Mouse (Mus musculus) liver, adult 2 months (tissue): Measurements from ENCODE around the gene Chchd1. TPM values are rescaled to one million over a fixed set of nuclear protein-coding genes. Genes with fewer than 3 reads are reported as not detected.

Experiments used
- DNase-seq: peaks from one replicate; pipeline ENCODE4 v3.0.0-alpha.2; 2011; ENCODE audit warnings: low read depth, low spot score; ENCODE audit errors: extremely low read depth
- H3K27ac ChIP-seq: fragments of 200-500 bp; replicated peaks from 2 replicates; pipeline ENCODE4 v1.5.1; 2012; ENCODE audit warnings: low read depth, mild to moderate bottlenecking, control low read depth, inconsistent platforms, low read length; ENCODE audit not compliant: insufficient read depth
- H3K27me3 ChIP-seq: fragments of 200-500 bp; 2 replicates; pipeline ENCODE4 v1.6.1; 2012; ENCODE audit warnings: mild to moderate bottlenecking, moderate library complexity, low read length, inconsistent platforms; ENCODE audit not compliant: control insufficient read depth, insufficient read depth
- H3K36me3 ChIP-seq: fragments of 200-500 bp; 2 replicates; pipeline ENCODE4 v1.6.1; 2012; ENCODE audit warnings: low read length, inconsistent platforms; ENCODE audit not compliant: control insufficient read depth, insufficient read depth
- H3K4me1 ChIP-seq: fragments of 200-500 bp; 2 replicates; pipeline ENCODE4 v1.6.1; 2011; ENCODE audit warnings: low read length; ENCODE audit not compliant: control insufficient read depth, insufficient read depth
- H3K4me3 ChIP-seq: fragments of 200-500 bp; 2 replicates; pipeline ENCODE4 v1.5.1; 2011; ENCODE audit warnings: low read depth, mild to moderate bottlenecking, control low read depth, low read length, moderate library complexity; ENCODE audit not compliant: insufficient read depth
- H3K79me2 ChIP-seq: fragments of 200-500 bp; 2 replicates; pipeline ENCODE4 v1.6.1; 2012; ENCODE audit warnings: inconsistent platforms, mild to moderate bottlenecking, low read length, moderate library complexity; ENCODE audit not compliant: control insufficient read depth, insufficient read depth
- H3K9ac ChIP-seq: fragments of 200-500 bp; 2 replicates; pipeline ENCODE4 v1.6.1; 2012; ENCODE audit warnings: low read depth, mild to moderate bottlenecking, control low read depth, inconsistent platforms, low read length
- CTCF ChIP-seq: fragments of 200-500 bp; IDR thresholded peaks from 2 replicates; pipeline ENCODE4 v1.5.1; 2011; ENCODE audit warnings: low read depth, low read length, control low read depth
- POLR2A ChIP-seq: fragments of 200-500 bp; IDR thresholded peaks from 2 replicates; pipeline ENCODE4 v1.6.1; 2011; ENCODE audit warnings: low read length, control low read depth; ENCODE audit not compliant: insufficient read depth; ENCODE audit errors: extremely low read depth
- WGBS: fragments of 180-500 bp; shearing (Covaris S2); methylation state at CpG from one replicate; pipeline ENCODE4 v1.1.7; 2018; 5-methylcytosine and 5-hydroxymethylcytosine counted together
- polyA plus RNA-seq: library from polyadenylated mRNA; depleted of rRNA; stranded (reverse); fragments of >200 nt; gene quantifications from 2 replicates; pipeline ENCODE4 v1.2.3, GENCODE M21; 2012
- total RNA-seq: library from RNA; depleted of rRNA; stranded (reverse); fragments of >200 nt; gene quantifications from 2 replicates; pipeline ENCODE4 v1.2.3, GENCODE M21; 2014

Chchd1 gene
- total and polyA plus RNA-seq, 2 experiments: 23.8 to 112 TPM

DNA sequence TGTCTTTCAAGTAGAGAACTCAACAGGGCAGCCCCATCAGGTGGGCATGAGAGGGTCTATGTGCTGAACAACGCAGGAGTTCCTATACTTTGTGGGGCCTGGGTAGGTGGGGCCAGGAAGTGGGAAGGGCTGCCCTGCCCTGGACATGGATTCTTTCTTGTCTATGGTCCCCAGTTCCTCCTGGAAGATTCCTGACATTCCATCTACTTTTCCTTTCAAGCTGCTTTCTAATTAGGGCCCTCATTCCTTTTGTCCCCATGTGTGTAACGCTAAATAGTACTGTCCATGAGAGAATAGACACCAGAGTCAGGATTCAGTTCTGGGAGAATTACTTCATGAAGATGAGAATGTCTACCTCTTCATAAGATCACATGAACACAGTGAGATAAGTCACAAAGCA is 39.2 kb upstream of the Chchd1 start:
- 78% methylated on average over 2 of the region's 2 CpGs for WGBS
- Histone ChIP-seq H3K27ac (no peak overlapping the region), H3K4me3 (no peak overlapping the region), H3K4me1 (peaks cover 4% of the 10 kb centered on the region), H3K27me3 (no peaks in the 10 kb centered on the region), H3K79me2 (no peaks in the 10 kb centered on the region), H3K36me3 (no peaks in the 10 kb centered on the region), H3K9ac (no peak overlapping the region)
- DNase-seq: no peak
- no peak for TF ChIP-seq POLR2A
- no peak for TF ChIP-seq CTCF

GRCm38 (mm10) chr14:20664436-20664835 is 38.4 kb upstream of the Chchd1 start:
- H3K36me3 ChIP-seq: no peaks in the 10 kb centered on the region
- no peaks in the 10 kb centered on the region for H3K79me2 ChIP-seq
- H3K4me3 ChIP-seq: no peak overlapping the region
- DNase-seq: no peak
- WGBS: 88% methylated on average over 3 of the region's 3 CpGs
- TF ChIP-seq CTCF (no peak), POLR2A (no peak)
- peaks cover 4% of the 10 kb centered on the region for H3K4me1 ChIP-seq
- H3K27me3 ChIP-seq: no peaks in the 10 kb centered on the region
- no peak overlapping the region for H3K9ac ChIP-seq
- H3K27ac ChIP-seq: no peak overlapping the region

GRCm38 (mm10) chr14:20667469-20667868 is 35.3 kb upstream of the Chchd1 start:
- H3K27ac ChIP-seq: no peak overlapping the region
- no peak for DNase-seq
- H3K9ac ChIP-seq: no peak overlapping the region
- H3K4me1 ChIP-seq: no peaks in the 10 kb centered on the region
- H3K27me3 ChIP-seq: no peaks in the 10 kb centered on the region
- TF ChIP-seq POLR2A (no peak), CTCF (no peak)
- H3K4me3 ChIP-seq: no peak overlapping the region
- H3K36me3 ChIP-seq: no peaks in the 10 kb centered on the region
- WGBS: 94% methylated on average over 1 of the region's 1 CpGs
- H3K79me2 ChIP-seq: no peaks in the 10 kb centered on the region

DNA sequence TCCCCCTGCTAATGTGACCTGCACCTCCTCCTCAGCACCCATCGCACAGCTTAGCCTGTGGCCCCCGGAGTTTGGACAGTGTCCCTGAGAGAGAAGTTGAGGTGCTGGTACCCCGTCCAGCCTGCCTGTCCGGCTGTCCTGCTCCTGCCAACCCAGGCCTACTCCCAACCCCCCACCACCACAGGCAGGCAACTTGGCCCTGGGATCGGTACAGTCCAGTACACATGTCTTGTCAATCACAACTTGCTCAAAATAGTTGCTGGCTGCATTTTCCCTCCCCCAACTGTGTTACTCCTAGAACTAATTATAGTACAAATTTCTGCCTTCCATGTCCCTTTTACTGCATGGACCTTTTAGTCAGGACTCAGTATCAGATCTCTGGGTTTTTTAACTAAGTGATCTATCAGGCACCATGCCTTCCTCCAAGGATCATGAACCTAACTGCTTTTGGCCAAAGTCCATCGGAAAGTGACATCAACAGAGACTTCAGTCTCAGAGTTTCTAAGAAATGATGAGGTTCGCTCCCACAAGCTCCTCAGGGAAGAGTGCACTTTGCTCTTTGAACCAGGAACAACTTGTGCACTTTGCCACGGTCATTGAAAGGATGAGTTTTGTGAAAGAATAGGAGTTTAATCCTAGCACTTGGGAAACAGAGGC is 34.5 kb upstream of the Chchd1 start, which contains the start of gene Synpo2l:
TSS of gene Synpo2l (minus strand) at position 201 of the 657 bp plus-strand sequence.
- H3K4me1 ChIP-seq: no peaks in the 10 kb centered on the region
- TF ChIP-seq CTCF (no peak), POLR2A (no peak)
- 77% methylated on average over 8 of the region's 8 CpGs for WGBS
- H3K4me3 ChIP-seq: no peak within 1 kb of the TSS
- no peak within 1 kb of the TSS for H3K27ac ChIP-seq
- no peak within 1 kb of the TSS for H3K9ac ChIP-seq
- no peaks in the 10 kb centered on the region for H3K36me3 ChIP-seq
- no peak for DNase-seq
- no peaks in the 10 kb centered on the region for H3K27me3 ChIP-seq
- no peaks in the 10 kb centered on the region for H3K79me2 ChIP-seq

DNA sequence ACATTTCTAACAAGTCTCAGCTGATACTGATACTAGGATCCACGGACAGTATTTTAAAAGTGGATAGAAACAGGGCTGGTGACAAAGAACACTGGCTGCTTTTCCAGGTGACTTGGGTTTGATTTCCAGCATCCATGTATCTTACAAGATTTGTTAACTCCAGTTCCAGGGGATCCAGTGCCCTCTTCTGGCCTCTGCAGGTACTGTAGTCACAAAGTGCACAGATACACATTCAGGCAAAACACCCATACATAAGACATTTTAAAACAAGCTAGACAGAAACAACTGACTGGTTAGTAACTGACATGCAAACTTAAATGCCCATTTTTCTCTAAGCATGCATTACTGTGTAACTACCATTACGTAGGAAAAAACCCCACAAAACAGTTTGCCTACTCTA is 29.8 kb upstream of the Chchd1 start:
- H3K27me3 ChIP-seq: no peaks in the 10 kb centered on the region
- peak overlapping the region; percentile 82 for H3K27ac ChIP-seq
- peak; percentile 47 for TF ChIP-seq CTCF
- TF ChIP-seq POLR2A: no peak
- peaks cover 10% of the 10 kb centered on the region for H3K79me2 ChIP-seq
- DNase-seq: peak; percentile 57
- peaks cover 13% of the 10 kb centered on the region for H3K36me3 ChIP-seq
- no peak overlapping the region for H3K4me3 ChIP-seq
- WGBS: 92% methylated on average over 2 of the region's 2 CpGs
- H3K4me1 ChIP-seq: peaks cover 17% of the 10 kb centered on the region
- no peak overlapping the region for H3K9ac ChIP-seq

DNA sequence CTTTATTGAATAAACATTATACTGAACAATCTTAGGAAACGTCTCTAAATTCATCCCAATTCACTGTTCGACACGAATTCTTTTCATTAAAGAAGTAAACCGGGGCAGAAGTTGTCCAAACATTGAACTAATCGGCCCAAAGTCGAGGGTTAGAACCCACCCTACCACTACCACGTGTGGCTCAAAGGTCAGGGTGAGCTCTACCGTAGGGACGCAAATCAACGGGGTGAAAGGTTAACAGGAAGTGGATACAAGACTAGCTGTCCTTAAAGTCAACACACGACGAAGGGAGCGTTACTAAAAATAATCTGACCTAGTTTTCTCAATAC is 29.1 kb upstream of the Chchd1 start:
- 0 out of 2 replicates have a peak overlapping the region, but pooled peaks have one; percentile 4 for H3K27ac ChIP-seq
- no peaks in the 10 kb centered on the region for H3K27me3 ChIP-seq
- 3% methylated on average over 13 of the region's 13 CpGs for WGBS
- DNase-seq: peak; percentile 98
- peak overlapping the region; percentile 12; the same call in 1 of the 2 replicates for H3K4me3 ChIP-seq
- H3K79me2 ChIP-seq: peaks cover 11% of the 10 kb centered on the region
- H3K9ac ChIP-seq: no peak overlapping the region
- peaks cover 18% of the 10 kb centered on the region for H3K36me3 ChIP-seq
- H3K4me1 ChIP-seq: peaks cover 23% of the 10 kb centered on the region
- TF ChIP-seq POLR2A: no peak
- TF ChIP-seq CTCF: no peak
